Mouse (Mus musculus) liver, adult 2 months (tissue): Measurements from ENCODE around the gene Cx3cl1. TPM values are rescaled to one million over a fixed set of nuclear protein-coding genes. Genes with fewer than 3 reads are reported as not detected.

Experiments
- DNase-seq: peaks from one replicate; pipeline ENCODE4 v3.0.0-alpha.2; 2011; ENCODE audit warnings: low read depth, low spot score; ENCODE audit errors: extremely low read depth
- H3K27ac ChIP-seq: fragments of 200-500 bp; replicated peaks from 2 replicates; pipeline ENCODE4 v1.5.1; 2012; ENCODE audit warnings: low read depth, mild to moderate bottlenecking, control low read depth, inconsistent platforms, low read length; ENCODE audit not compliant: insufficient read depth
- H3K27me3 ChIP-seq: fragments of 200-500 bp; 2 replicates; pipeline ENCODE4 v1.6.1; 2012; ENCODE audit warnings: mild to moderate bottlenecking, moderate library complexity, low read length, inconsistent platforms; ENCODE audit not compliant: control insufficient read depth, insufficient read depth
- H3K36me3 ChIP-seq: fragments of 200-500 bp; 2 replicates; pipeline ENCODE4 v1.6.1; 2012; ENCODE audit warnings: low read length, inconsistent platforms; ENCODE audit not compliant: control insufficient read depth, insufficient read depth
- H3K4me1 ChIP-seq: fragments of 200-500 bp; 2 replicates; pipeline ENCODE4 v1.6.1; 2011; ENCODE audit warnings: low read length; ENCODE audit not compliant: control insufficient read depth, insufficient read depth
- H3K4me3 ChIP-seq: fragments of 200-500 bp; 2 replicates; pipeline ENCODE4 v1.5.1; 2011; ENCODE audit warnings: low read depth, mild to moderate bottlenecking, control low read depth, low read length, moderate library complexity; ENCODE audit not compliant: insufficient read depth
- H3K79me2 ChIP-seq: fragments of 200-500 bp; 2 replicates; pipeline ENCODE4 v1.6.1; 2012; ENCODE audit warnings: inconsistent platforms, mild to moderate bottlenecking, low read length, moderate library complexity; ENCODE audit not compliant: control insufficient read depth, insufficient read depth
- H3K9ac ChIP-seq: fragments of 200-500 bp; 2 replicates; pipeline ENCODE4 v1.6.1; 2012; ENCODE audit warnings: low read depth, mild to moderate bottlenecking, control low read depth, inconsistent platforms, low read length
- CTCF ChIP-seq: fragments of 200-500 bp; IDR thresholded peaks from 2 replicates; pipeline ENCODE4 v1.5.1; 2011; ENCODE audit warnings: low read depth, low read length, control low read depth
- POLR2A ChIP-seq: fragments of 200-500 bp; IDR thresholded peaks from 2 replicates; pipeline ENCODE4 v1.6.1; 2011; ENCODE audit warnings: low read length, control low read depth; ENCODE audit not compliant: insufficient read depth; ENCODE audit errors: extremely low read depth
- WGBS: fragments of 180-500 bp; shearing (Covaris S2); methylation state at CpG from one replicate; pipeline ENCODE4 v1.1.7; 2018; 5-methylcytosine and 5-hydroxymethylcytosine counted together
- polyA plus RNA-seq: library from polyadenylated mRNA; depleted of rRNA; stranded (reverse); fragments of >200 nt; gene quantifications from 2 replicates; pipeline ENCODE4 v1.2.3, GENCODE M21; 2012
- total RNA-seq: library from RNA; depleted of rRNA; stranded (reverse); fragments of >200 nt; gene quantifications from 2 replicates; pipeline ENCODE4 v1.2.3, GENCODE M21; 2014

Gene Cx3cl1
- total and polyA plus RNA-seq, 2 experiments, result 0.55 to 1.1 TPM

DNA sequence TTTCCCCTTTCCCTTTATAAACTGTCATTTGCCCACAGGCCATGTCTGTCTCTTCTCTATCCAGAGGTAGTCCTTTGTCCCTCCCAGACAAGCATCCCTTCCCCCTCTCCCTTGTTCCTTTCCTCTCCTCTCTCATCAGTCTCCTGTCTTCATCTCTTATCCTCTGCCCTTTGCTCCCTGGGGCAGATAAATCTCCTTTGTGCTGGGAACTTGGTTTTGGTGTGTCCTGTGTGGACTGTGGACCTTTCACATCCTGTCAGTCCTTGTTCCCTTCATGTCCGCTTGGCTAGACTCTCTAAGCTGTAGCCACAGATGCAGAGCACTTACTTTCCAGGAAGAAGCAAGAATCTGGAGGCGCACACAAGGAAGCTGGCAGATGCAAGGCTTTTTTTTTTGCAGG, 17.3 kb upstream of the Cx3cl1 start:
- no peak overlapping the region for H3K9ac ChIP-seq
- TF ChIP-seq POLR2A (no peak), CTCF (no peak)
- H3K27me3 ChIP-seq, result no peaks in the 10 kb centered on the region
- no peak overlapping the region for H3K4me3 ChIP-seq
- no peaks in the 10 kb centered on the region for H3K36me3 ChIP-seq
- WGBS, result 72% methylated on average over 2 of the region's 2 CpGs
- H3K27ac ChIP-seq, result no peak overlapping the region
- DNase-seq, result no peak
- no peaks in the 10 kb centered on the region for H3K4me1 ChIP-seq
- no peaks in the 10 kb centered on the region for H3K79me2 ChIP-seq

DNA sequence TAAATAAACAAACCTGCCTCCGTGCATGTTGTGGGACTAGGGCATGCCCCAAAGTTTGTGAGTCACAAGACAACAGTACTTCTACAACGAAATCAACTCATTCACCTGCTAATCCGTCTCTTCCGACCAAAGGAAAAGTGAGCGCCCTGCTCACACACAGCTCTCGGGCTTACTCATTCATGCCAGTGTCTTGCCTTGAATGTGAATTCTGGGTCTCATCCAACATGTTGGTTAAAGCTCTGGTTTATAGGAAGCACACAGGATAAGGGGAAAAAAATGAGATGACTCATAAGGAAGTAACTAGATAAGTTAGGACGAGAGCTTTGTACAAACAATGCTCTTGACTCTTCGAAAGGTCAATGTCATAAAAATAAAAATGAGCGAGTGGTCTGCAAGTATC, 4.8 kb upstream of the Cx3cl1 start:
- H3K27me3 ChIP-seq, result peaks cover 6% of the 10 kb centered on the region; the same call in 1 of the 2 replicates
- no peak for DNase-seq
- no peaks in the 10 kb centered on the region for H3K79me2 ChIP-seq
- WGBS, result 64% methylated on average over 9 of the region's 9 CpGs
- H3K36me3 ChIP-seq, result no peaks in the 10 kb centered on the region
- H3K27ac ChIP-seq, result no peak overlapping the region
- TF ChIP-seq CTCF (no peak), POLR2A (no peak)
- no peaks in the 10 kb centered on the region for H3K4me1 ChIP-seq
- H3K9ac ChIP-seq, result no peak overlapping the region
- no peak overlapping the region for H3K4me3 ChIP-seq

DNA sequence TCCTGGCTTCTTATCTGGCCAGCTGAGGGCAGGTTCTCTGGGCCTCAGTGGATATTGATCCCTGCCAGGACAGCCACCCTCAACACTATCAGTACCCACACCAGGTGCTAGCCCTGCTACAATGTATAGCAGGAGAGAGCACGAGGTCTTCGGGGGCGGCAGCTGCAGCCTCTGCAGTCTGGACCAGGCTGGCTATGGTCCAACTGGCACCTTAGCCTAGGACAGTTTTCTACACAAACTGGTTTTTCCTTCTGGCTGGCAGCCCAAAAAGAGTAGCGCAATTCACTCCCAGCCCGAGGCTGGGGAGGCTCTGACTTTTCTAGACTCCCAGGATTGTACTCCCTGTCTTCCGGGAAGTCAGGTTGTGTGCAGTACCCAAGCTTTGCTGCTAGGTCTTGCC, 864 bp upstream of the Cx3cl1 start:
- no peak overlapping the region for H3K4me3 ChIP-seq
- DNase-seq, result no peak
- no peaks in the 10 kb centered on the region for H3K36me3 ChIP-seq
- peaks cover 13% of the 10 kb centered on the region for H3K27me3 ChIP-seq
- no peaks in the 10 kb centered on the region; the same call in 1 of the 2 replicates for H3K4me1 ChIP-seq
- 31% methylated on average over 6 of the region's 6 CpGs for WGBS
- no peaks in the 10 kb centered on the region for H3K79me2 ChIP-seq
- H3K9ac ChIP-seq, result no peak overlapping the region
- TF ChIP-seq CTCF (no peak), POLR2A (no peak)
- no peak overlapping the region for H3K27ac ChIP-seq

DNA sequence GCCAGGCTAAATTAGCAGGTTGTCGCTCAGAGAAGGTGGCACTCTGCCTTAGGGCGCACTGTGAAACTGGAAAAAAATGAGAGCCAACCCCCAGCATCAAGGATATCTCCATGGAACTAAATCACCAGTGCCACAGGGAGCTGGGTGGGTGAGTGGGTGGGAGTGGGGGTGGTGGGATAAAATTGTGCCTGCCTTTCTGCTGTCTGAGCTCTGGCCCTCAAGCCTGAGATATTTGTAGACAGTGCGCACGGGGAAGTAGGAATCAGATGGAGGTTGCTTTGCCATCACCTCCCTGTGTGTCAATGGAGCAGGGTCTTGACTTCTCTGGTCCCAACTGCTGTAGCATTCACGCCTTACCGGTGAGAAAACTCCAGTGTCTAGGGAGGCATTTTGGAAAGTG, 1.2 kb downstream of the Cx3cl1 start:
- H3K27me3 ChIP-seq, result peaks cover 11% of the 10 kb centered on the region
- WGBS, result 65% methylated on average over 6 of the region's 6 CpGs
- H3K27ac ChIP-seq, result no peak overlapping the region
- no peaks in the 10 kb centered on the region for H3K79me2 ChIP-seq
- H3K4me3 ChIP-seq, result no peak overlapping the region
- H3K36me3 ChIP-seq, result no peaks in the 10 kb centered on the region
- TF ChIP-seq CTCF (no peak), POLR2A (no peak)
- H3K9ac ChIP-seq, result no peak overlapping the region
- no peak for DNase-seq
- no peaks in the 10 kb centered on the region; the same call in 1 of the 2 replicates for H3K4me1 ChIP-seq

DNA sequence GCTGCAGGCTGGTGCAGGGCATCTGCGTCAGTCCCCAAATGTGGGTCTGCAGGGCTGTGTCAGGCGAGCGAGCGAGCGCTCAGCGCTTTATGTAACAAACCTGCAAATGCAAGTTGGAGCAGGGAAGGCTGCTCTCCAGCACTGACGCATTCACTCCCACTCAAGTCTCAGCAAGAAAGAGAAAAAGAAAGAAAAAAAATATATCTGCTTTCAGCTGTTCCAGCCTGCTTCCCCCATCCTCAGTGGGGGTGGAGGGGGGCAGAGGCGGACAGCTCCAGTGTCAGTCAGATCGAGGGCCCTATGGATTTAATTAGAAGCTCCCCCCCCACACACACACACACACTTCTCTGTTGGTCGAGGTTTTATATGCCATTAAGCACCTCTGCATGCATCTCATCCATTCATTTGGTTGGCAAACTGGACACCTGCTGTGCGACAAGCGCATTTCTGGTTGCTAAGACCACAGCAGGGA, 1.9 kb downstream of the Cx3cl1 start:
- WGBS, result 71% methylated on average over 12 of the region's 12 CpGs
- H3K27me3 ChIP-seq, result peaks cover 11% of the 10 kb centered on the region

DNA sequence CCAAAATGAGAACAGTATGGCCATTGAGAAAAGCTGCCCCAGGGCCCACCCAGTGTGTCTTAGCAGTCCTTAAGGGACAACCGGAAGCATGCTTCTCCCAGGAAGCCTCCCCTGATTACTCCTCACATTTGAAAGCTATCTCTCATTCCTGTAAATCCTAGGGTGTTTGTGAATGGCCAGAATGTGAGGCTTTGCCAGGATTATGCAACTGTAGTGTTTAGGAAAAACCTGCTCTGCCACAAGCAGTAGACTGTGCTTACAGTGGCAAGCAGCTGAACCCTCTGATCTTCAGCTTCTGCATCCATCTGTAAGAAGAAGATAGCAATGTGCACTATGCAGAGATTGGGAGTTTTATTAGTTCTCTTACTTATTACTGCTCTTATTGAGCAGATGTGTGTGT, 2.8 kb downstream of the Cx3cl1 start:
- TF ChIP-seq CTCF (no peak), POLR2A (no peak)
- Histone ChIP-seq H3K79me2 (no peaks in the 10 kb centered on the region), H3K27me3 (peaks cover 11% of the 10 kb centered on the region), H3K9ac (no peak overlapping the region), H3K4me1 (no peaks in the 10 kb centered on the region; the same call in 1 of the 2 replicates), H3K36me3 (no peaks in the 10 kb centered on the region), H3K27ac (no peak overlapping the region), H3K4me3 (no peak overlapping the region)
- no peak for DNase-seq
- 85% methylated on average over 1 of the region's 1 CpGs for WGBS

More for the DNA sequence above, 1.9 kb downstream of the Cx3cl1 start:
- Histone ChIP-seq H3K4me3 (no peak overlapping the region), H3K4me1 (no peaks in the 10 kb centered on the region; the same call in 1 of the 2 replicates), H3K27ac (no peak overlapping the region), H3K79me2 (no peaks in the 10 kb centered on the region), H3K36me3 (no peaks in the 10 kb centered on the region), H3K9ac (no peak overlapping the region)
- no peak for DNase-seq
- TF ChIP-seq CTCF (no peak), POLR2A (no peak)
